Mouse (Mus musculus): ENCODE measurements around the gene Tmem184c. TPM values are rescaled to one million over a fixed set of nuclear protein-coding genes. Genes with fewer than 3 reads are reported as not detected.

Tmem184c gene
- total RNA-seq, 2 experiments from 2014 or later = 27.3 to 28.4 TPM

Other genes with a start within 250 kb of the Tmem184c start
- 10 to 100 TPM; 43.6 to 48.4 TPM for gene Arhgap10, start 92.7 kb downstream of the Tmem184c start, total RNA-seq (2021)
- 10 to 100 TPM; 24.4 to 25.3 TPM for gene Prmt9, start 61.3 kb downstream of the Tmem184c start, total RNA-seq (2021)
- gene Ednra, start 113.8 kb upstream of the Tmem184c start, total RNA-seq (2021) = 10 to 100 TPM; 34.8 to 38.0 TPM